Mouse (Mus musculus): Measurements from ENCODE around the gene Fam20a.
"Not testable (repeated sequence)": the region's sequence is repeated elsewhere in the genome, so short reads cannot be mapped to it uniquely, and the experiment has no call there.

The Fam20a gene

DNA sequence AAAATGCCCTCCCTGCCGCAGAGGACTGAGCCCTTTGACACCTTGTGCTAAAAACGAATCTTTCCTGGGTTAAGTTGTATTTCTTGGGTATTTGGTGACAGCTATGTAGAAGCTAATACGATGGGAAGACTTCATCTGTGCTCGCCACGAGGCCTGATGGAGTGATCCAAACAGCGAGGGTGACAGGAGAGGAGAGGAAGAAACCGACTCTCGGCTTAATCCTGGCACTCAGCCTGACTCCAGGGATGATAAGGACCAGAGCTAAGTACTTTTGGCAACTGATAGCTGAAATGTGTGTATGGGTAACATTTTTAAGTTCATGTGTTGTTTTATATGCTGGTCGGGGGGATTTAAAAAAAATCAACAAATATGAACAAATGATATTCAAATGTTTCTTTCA, 41.1 kb downstream of the Fam20a start:
- no peak for DNase-seq (ENCODE audit: low spot score)

DNA sequence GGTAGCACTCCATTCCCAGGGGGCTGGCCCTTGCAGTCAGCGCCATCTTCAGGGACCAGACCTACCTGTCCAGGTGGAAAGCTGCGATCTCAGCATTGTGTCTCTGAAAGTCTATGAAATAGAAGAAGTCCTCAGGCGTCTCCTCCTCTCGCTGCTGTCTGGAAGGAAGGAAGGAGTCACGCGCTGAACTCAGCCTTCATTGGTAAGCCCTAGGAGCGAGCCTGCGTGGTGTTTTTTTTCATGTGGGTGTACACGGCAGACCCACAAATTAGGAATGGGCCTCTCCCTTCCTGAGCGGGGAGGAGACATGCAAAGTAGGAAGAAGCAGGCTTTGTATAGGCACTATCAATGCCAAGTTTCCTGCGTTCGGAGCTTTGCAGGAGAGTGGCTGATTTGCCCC, 43.8 kb downstream of the Fam20a start:
- no peak for DNase-seq (ENCODE audit: low spot score)

DNA sequence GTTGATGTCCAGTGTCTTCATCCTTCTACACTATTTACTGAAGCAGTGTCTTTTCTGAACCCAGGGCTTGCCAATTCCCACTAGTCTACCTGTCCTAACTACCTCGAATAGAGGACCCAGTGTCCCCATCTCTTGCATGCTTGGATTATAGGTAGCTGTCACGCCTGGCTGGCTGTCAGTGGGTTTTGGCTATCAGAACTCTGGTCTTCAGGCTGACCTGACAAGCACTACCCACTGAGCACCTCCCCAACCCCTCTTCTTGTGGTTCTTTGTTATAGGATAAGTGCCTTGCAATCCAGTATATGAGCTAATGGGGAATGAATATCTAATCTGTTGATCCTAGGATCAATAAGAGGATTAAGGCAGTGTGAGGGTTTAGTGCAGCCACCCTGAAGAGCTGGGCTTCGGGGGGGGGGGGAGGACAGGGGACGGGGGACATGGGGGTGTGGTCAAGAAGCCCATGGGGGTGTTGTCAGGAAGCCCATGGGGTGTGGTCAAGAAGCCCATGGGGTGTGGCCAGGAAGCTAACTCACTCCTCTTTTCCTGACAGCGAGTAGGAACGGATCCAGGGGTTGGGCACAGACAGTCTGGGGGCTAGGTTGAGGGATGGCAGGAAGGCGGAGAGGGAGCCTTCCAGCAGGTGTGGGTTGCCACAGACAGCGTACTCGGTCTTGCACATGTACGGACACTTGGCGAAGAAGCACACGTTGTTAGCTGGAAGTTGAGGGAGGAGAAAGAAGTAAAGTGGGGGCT, 45.3 kb downstream of the Fam20a start:
- DNase-seq (ENCODE audit: low spot score), result no peak

DNA sequence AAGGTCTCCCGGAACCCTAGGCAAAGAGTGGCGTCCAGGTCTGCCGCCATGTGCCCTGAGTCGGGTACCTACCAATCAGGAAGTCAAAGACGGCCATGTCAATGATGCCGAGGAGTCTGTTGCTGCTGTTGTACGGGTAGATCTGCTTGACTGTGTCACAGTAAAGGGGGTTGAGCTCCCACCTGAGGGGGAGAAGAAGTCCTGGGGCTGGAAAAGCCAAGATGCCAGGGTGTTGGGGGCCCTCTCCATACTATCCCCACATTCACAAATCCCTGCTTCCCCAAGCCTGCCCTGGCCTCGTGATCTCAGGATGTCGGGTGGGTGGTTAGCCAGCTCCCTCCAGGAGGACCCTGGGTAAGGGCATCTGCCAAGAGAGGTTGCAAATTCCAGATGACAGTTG, 46.3 kb downstream of the Fam20a start:
- DNase-seq (ENCODE audit: low spot score), result no peak

DNA sequence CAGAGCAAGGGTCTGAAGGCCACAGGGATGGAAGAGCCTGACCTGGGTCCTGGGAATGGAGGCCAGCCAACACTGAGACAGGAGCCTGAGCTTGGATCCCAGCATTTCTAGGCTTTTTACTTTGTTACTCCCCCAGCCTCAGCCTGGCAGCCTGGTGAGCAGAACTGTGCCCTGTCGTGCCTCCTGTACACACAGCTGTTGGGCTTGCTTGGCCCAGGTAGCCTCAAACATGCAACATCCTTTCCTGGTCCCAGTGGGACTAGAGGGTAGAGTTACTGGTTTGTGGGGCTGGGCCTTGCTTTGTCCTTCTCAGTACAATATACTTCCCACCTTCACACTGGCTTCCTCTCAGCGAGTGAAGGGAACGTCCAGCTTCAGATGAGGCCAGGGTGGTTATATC, 46.9 kb downstream of the Fam20a start:
- no peak for DNase-seq (ENCODE audit: low spot score)

DNA sequence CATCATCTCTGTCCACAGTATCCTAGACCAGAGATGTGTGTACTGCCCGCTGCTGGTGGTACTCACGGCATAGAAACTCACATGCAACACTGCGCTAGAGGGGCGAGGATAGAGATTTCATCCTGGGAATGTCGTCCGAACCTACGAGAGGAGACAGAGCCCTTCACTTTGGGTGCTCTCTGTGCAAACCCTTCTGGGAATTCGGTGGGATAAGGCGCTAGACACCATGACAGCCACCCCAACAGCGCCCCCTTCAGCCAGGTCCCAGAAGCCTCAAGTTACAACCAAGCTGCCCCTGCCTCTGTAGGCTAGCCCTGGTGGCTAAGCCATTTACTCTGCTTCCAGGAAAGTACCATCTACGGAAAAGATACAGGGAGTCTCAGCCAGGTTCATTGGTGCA, 47.5 kb downstream of the Fam20a start:
- DNase-seq (ENCODE audit: low spot score), result no peak

DNA sequence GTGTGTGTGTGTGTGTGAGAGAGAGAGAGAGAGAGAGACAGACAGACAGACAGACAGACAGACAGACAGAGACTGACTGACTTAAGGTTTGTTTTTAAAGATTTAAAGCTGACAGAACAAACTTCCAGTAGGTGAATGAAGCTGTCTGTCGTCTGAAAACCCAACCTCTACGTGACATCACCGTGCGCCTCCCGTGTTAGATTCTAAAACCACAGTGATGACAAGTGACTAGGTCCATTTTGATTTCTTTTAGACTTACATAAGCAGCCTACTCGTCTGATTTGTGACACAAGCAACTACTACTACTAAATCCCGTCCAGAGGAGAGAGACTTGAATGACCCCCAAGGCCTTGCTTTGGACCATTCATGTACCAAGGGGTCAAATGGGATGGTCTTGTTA, 48.3 kb downstream of the Fam20a start:
- DNase-seq (ENCODE audit: low spot score), result no peak

DNA sequence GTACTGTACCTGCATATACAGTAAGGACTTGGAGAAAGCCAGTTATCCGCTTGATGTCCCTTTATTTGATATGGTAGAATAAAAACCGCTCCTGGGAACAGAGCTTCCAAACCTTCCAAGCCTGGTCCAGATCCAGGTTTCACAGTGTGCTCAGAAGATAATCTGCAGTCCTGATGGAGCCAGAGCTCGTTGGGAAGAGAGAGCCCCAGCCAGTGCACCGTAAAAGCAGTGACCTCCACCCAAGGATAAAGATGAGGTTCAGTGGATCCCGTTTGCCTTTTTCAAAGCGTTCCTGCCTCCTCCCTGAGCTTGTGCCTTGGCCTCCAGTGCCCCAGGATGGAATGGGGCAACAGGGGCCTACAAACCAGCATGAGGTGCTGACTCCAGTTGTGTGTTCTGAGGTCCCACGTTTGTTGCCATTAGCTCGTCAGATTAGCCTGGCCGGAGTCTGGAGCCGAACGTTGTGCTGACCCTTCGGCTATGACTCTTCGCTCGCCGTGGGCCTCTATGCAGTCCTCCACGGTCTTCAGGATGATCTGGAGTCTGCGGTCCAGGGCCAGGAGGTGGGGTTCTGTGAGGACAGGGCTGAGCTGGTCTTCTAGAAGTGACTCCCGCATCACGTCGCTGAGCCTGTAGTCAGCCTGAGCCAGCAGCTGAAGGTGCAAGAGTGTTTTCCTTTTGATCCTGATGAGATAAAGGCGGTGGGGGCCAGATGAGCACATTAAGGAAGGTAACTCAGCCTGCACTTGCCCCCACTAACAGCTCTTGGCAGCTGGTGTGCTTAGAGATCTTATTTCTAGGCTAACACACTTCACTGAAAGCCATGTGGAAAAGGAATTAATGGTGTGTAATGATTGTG, 49.0 kb downstream of the Fam20a start:
- no peak for DNase-seq (ENCODE audit: low spot score)

DNA sequence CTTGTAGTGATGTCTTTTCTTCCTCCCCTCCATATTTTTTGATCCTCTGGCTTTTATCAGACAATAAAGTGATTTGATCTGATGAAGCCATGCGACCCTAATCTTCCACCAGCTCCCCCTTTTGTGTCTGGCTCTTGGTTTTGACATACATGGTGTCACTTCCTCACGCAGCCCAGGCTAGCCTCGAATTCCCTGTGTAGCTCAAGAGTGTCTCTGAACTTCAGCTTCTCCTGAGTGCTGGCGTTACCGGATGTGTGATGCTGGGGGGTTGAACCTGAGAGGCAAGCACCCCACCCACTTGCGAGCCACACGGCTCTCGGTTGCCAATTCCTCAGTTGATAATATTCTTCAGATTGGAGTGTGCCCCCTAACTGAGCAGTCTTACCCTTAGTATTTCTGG, 49.7 kb downstream of the Fam20a start:
- DNase-seq (ENCODE audit: low spot score), result no peak

DNA sequence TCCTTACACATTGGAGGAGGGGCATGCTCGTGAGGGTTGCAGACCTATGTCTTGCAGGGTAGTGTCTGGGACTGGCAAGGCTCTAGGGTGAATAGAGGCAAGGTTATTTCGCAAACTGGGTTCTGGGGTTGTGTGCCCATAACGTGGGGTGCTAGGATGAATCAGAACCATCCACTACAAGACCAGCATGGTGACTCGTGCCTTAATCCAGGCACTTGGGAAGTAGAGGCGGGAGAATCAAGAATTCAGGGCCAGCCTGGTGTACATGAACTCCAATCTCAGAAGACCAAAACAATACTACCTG, 50.1 kb downstream of the Fam20a start:
- no peak for DNase-seq (ENCODE audit: low spot score)

DNA sequence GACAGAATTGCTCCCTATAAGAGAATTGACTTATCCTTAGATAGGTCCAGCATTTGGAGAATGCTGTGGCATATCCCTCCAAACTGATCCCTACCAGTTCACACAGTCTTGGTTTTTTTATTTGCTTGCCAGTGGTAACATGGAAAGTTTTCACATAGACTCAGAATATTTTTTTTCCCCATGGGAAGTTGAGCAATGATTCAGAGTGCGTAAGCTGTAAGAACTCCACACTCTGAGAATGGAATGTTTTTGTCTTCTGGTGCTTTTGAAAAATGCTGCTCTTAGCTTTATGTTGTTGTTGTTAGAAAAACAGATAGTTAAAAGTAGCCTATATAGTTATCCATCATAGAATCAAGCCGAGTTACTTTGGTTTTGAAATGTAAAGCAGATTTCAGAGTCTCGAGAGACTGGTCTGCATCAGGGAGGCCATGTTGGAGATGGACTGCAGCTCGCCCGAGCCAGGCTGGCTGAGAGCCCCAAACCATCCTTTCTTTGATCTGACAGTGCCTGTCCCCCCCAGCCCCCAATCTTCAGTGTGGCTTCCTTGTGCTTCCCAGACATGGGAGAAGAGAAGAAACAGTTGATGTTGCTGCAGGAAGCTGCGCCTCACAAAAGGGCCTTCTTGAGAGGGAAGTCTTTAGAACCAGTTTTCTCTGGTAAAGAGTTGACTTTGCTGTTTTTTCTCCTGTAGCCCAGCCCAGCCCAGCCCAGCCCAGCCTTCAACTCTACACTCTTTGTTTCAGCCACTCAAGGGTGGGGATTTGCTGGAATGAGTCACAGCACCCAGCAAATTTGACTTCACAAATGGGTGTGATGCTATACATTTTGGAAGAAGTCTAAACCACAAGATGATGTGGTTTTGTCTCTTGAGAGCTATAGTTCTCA, 50.7 kb downstream of the Fam20a start:
- no peak for DNase-seq (ENCODE audit: low spot score)

DNA sequence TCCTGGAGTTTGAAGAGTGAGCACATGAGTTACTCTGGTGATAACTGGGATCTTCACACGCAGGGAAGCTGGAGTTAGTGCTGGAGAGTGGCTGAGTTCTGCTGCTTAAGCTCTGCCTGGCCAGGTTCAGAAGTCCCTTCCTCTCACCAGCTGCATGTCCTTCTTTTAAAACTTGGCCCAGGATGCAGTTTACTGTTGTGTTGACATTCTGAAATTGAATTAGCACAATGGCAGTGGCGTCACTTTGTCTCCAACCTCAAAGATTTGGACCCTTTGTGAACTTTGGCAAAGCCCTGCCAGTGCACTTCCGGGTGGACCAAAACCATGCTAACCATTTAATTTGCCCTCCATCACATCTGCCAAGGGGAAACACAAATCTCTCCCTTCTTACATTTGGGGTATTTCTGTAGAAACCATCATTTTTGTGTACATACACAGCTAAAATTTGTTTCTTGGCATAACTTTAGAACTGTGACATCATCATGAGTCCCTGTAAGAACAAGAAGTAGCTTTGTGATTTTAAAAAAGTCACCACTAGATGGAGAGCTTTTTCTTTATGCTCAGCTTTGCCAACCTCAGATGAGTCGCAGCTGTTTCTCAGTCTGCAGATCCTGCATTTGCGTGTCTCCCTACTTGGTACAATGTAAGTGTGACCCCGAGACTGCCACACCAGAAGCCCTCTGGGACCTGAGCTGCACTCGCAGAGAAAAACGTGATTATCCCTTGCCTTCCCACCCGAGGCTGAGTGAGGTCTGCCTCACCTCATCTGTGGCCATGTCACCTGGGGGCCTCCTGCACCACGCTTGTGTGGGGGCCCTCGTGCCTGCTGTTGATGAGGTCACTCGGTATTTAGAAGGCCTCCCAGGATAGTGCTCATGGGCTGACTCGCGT, 51.8 kb downstream of the Fam20a start:
- peak; percentile 21 for DNase-seq (ENCODE audit: low spot score)

DNA sequence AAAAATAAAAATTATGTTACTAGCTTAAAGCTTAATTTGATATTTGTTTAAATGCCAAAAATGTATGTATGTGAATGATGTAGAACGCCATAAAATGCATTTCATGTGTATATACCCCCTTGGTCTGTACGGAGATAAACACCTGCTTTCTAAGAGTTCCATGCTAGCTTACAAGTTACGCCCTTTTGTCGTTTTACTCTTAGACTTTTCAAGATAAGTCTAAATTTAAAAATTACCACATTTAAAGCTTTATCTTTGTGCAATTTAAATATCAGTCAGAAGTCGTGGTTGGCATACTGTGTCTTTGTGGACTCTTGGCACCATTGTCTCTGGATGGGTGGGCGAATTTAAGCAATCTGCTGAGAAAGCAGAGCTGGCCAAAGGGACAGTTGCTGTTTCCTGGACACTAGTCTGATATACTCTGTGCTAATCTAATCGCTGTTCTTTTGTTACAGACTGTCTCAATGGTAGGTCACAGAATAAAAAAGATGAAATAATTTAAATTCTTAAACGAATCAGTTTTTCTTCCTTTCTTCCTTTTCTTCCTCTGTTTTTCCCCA, 52.9 kb downstream of the Fam20a start:
- DNase-seq (ENCODE audit: low spot score), result no peak

DNA sequence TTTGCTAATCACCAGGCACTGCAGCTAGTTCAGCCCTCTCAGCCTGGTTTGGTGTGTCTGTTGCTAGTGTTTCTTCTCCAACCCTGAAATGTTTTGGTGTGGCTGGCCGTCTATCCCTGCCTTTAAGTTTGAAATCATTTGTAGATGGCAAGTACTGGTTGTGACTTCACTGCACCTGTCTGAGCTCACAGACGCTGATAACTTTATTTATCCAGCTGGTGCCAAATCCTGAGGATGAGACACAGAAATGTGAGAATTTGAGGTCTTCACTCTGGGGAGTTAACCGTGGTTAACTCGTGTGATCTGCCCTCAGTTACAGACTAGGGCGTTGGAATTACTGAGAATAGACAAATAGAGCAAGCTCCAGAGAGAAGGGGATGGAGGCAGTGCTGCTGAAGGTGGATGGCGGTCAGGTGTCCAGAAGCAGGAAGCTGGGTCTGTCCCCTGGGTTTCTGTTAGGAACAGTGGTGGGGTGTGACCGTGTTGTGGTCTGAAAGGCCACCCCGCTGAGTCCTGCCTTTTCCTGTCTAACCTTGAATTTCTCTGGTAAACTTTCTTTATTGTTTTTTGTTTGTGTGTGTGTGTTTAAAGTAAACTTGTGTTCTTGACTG, 53.9 kb downstream of the Fam20a start:
- DNase-seq (ENCODE audit: low spot score), result no peak

DNA sequence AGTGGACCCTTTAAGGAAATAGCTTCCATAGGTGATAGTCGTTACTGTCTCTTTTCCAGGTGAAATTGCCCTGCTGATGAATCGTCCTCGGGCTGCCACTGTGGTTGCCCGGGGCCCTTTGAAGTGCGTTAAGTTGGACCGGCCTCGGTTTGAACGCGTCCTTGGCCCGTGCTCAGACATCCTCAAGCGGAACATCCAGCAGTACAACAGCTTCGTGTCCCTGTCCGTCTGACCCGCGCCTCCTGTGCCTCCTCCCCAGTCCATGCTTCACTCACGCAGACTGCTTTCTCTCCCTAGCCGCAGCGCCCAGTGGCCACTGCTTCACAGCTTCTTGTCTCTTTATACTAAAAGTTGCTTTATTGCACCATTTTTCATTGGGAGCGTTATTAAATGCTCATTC, 54.7 kb downstream of the Fam20a start:
- no peak for DNase-seq (ENCODE audit: low spot score)

DNA sequence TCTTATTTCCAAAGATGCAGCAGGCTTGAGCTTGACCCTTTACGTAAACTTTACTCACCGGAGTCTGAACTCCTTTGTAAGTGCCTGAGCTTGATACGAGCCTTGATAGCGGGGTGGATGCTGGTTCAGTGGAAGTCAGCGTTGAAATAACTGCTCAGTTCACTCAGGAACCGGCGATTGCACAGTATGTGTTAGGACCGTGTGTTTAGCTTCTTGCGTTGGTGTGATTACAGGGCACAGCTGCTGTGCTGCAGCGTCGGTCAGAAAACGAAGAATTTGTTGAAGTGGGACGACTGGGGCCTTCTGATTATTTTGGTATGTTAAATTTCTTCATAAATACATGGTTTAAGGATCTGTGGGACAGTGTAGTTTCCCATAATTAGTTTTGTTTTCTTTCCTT, 55.7 kb downstream of the Fam20a start:
- no peak for DNase-seq (ENCODE audit: low spot score)

DNA sequence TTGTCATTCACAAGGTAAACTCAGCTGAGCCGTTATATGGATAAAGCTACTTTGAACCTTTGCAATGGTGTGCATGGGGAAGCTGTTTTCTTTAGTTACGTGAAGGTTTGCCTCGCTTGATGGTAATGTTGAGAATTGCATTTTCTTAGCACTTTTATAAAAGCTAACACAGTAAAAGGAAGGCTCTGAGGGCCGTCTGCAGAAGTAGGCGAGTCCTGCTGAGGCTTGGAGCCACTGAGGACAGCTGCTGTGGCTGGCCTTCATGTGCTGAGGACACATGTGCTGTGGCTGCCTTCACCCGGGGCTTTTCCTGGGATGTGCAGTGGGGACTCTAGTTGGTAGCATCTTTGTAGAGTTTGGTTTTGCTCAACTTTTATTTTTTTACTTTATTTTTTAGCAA, 56.7 kb downstream of the Fam20a start:
- DNase-seq (ENCODE audit: low spot score), result no peak

DNA sequence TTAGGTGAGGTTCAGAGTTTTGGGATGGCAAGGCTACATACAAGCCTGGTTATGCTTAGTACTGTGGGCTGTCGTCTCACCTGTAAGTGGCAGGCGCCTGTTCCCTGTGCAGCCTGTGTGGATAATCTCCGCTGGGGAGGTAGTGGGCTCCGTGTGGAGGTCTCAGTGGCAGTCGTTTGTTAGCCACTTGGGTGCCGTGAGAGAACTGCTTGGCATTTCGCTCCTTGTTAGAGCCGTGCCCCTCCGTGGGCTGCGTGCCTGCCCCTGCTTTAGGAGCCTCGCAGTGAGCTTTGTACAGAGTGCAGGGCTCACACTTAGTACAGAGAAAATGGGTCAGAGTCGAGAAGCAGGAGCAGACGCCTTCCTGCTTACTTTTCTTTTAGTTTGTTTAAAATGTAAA, 57.8 kb downstream of the Fam20a start:
- no peak for DNase-seq (ENCODE audit: low spot score)

DNA sequence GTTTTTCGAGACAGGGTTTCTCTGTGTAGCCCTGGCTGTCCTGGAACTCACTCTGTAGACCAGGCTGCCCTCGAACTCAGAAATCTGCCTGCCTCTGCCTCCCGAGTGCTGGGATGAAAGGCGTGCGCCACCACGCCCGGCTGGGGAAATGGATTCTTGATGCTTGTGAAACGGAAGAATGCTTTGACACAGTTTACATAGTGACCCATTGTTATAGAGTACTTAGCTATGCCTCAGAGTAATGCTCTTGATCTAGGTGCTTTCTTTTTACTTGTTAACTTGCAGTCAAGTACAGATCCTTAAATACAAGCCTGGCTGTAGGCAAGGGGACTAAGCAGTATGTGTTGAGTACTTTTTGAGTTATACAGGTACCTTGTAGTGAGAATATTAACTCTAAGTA, 61.6 kb downstream of the Fam20a start:
- not testable (repeated sequence) for DNase-seq (ENCODE audit: low spot score)

DNA sequence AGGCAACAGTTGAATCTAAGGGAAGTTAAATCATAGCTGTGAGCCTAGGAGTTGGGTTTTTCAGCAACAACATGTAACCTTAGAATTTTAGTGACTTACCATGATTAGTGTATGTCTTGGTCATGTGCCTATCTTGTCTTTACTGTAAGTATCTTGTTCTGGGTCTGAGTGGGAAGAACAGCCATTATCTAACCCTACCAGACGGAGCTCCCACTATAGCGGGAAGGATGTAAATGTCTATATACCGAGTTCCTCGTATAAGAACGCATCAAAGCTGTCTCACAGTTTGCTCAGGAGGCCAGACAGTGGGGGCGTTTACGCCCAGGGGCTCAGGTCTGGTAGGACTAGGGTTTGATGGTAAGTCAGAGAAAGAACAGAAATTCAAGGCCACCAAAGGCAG, 65.8 kb downstream of the Fam20a start:
- peak; percentile 59 for DNase-seq (ENCODE audit: low spot score)

DNA sequence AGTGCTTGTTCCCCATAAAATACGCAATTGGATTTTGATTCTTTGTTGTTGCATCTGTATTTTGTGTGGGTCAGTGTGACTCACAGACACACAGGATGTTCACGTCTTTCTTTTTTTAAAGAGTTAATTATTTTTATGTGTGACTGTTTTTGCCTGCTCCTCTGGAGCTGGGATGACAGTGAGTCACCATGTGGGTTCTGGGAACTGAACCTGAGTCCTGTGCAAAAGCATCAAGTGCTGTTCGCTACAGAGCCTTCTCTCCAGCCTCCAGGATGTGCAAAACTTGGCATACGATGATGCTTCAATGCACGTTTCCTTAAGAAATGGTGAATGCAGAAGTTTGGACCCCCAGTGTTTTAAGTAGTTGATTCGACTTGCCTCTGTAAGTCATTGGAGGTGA, 67.5 kb downstream of the Fam20a start:
- DNase-seq (ENCODE audit: low spot score), result no peak
